Mouse (Mus musculus) stomach, embryonic 16.5 days (tissue): Measurements from ENCODE around the gene Syngap1. TPM values are rescaled to one million over a fixed set of nuclear protein-coding genes. Genes with fewer than 3 reads are reported as not detected.

Experiments used
- ATAC-seq: fragments of 200-750 bp; cut with Nextera tagmentation; 2 replicates; pipeline ENCODE4 v1.8.0; 2017; ENCODE audit warnings: moderate number of reproducible peaks, moderate TSS enrichment; ENCODE audit not compliant: insufficient read depth, low FRiP score
- H3K27ac ChIP-seq: fragments of 300-500 bp; sonication (generic); 2 replicates; pipeline ENCODE4 v1.5.1; 2014; ENCODE audit warnings: low read length
- H3K27me3 ChIP-seq: fragments of 300-500 bp; sonication (generic); 2 replicates; pipeline ENCODE4 v1.6.1; 2014; ENCODE audit warnings: low read length, control low read depth, mixed read lengths; ENCODE audit not compliant: control insufficient read depth, insufficient read depth
- H3K36me3 ChIP-seq: fragments of 300-500 bp; sonication (generic); 2 replicates; pipeline ENCODE4 v1.6.1; 2014; ENCODE audit warnings: low read length; ENCODE audit not compliant: control insufficient read depth, insufficient read depth
- H3K4me1 ChIP-seq: fragments of 300-500 bp; sonication (generic); 2 replicates; pipeline ENCODE4 v1.6.1; 2014; ENCODE audit warnings: low read length, control low read depth, mixed read lengths; ENCODE audit not compliant: control insufficient read depth, insufficient read depth
- H3K4me2 ChIP-seq: fragments of 300-500 bp; sonication (generic); 2 replicates; pipeline ENCODE4 v1.6.1; 2014; ENCODE audit warnings: low read depth, low read length, mixed read lengths
- H3K4me3 ChIP-seq: fragments of 300-500 bp; sonication (generic); replicated peaks from 2 replicates; pipeline ENCODE4 v1.5.1; 2014; ENCODE audit warnings: mild to moderate bottlenecking, low read length
- H3K9ac ChIP-seq: fragments of 300-500 bp; sonication (generic); 2 replicates; pipeline ENCODE4 v1.6.1; 2014; ENCODE audit warnings: low read length
- H3K9me3 ChIP-seq: fragments of 300-500 bp; sonication (generic); replicated peaks from 2 replicates; pipeline ENCODE4 v1.6.1; 2016; ENCODE audit warnings: low read length, control low read depth; ENCODE audit not compliant: control insufficient read depth
- WGBS: fragments of 180-500 bp; shearing (Covaris S2); extraction: QIAGEN DNeasy Blood & Tissue Kit; methylation state at CpG from one replicate; pipeline ENCODE4 v1.1.7; 2014; 5-methylcytosine and 5-hydroxymethylcytosine counted together
- polyA plus RNA-seq: library from polyadenylated mRNA; unstranded; fragments of >200 nt; fragmentation: Nextera tagmentation; extraction: Ambion mirVana; gene quantifications from 2 replicates; pipeline ENCODE4 v1.2.1, GENCODE M21; 2015

Gene Syngap1
- polyA plus RNA-seq, 1 experiment from 2014 or later = 1.6 TPM

DNA sequence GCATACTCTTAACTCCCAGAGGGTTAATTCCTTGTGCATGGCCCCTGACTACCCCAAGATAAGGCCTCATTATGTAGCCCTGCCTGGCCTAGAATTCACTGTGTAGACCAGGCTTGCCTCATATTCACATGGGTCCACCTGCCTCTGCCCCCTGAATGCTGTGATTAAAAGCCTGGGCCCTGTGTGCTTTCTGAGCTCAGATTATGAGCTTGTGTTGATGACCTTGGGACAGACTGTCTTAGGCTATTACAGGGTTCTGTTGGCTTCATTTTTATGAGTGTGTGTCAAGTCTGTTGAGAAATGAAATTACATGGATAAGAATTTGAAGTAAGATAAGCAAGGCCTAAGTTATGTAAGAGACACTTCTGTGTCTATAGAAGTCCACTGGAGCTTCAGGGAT, 49.5 kb downstream of the Syngap1 start:
- H3K4me3 ChIP-seq = no peak overlapping the region
- H3K9ac ChIP-seq = no peak overlapping the region
- no peaks in the 10 kb centered on the region for H3K4me1 ChIP-seq
- H3K27me3 ChIP-seq = no peaks in the 10 kb centered on the region
- no peaks in the 10 kb centered on the region for H3K9me3 ChIP-seq
- H3K36me3 ChIP-seq = no peaks in the 10 kb centered on the region
- no peak overlapping the region for H3K27ac ChIP-seq
- H3K4me2 ChIP-seq = no peak overlapping the region
- 0 out of 2 replicates have a peak, but pooled peaks have one; percentile 25 for ATAC-seq

DNA sequence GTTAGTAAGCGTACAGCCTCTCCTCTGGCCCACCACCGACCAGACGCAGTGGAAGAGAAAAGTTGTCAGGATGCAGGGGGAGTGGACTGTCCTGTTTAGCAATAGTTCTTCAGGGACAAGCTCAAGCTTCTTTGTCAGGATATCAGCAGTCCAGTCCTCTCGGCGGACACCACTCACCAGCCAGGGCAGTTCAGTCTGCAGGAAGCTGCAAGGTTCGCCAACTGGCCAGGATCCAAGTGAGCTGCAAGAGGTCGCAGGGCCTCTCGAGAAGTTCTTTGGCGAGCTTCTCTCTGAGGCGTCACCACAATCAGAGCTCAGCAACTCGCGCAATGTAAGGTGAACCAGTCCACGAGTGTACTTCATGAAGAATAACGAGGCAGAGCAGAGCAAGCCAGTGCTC, 53.4 kb downstream of the Syngap1 start:
- H3K9me3 ChIP-seq = no peaks in the 10 kb centered on the region
- peak overlapping the region; percentile 42 for H3K27ac ChIP-seq
- no peak overlapping the region for H3K4me3 ChIP-seq
- no peaks in the 10 kb centered on the region for H3K36me3 ChIP-seq
- no peaks in the 10 kb centered on the region for H3K27me3 ChIP-seq
- no peak for ATAC-seq
- no peak overlapping the region for H3K9ac ChIP-seq
- no peaks in the 10 kb centered on the region for H3K4me1 ChIP-seq
- no peak overlapping the region for H3K4me2 ChIP-seq
- WGBS = 63% methylated on average over 14 of the region's 14 CpGs

DNA sequence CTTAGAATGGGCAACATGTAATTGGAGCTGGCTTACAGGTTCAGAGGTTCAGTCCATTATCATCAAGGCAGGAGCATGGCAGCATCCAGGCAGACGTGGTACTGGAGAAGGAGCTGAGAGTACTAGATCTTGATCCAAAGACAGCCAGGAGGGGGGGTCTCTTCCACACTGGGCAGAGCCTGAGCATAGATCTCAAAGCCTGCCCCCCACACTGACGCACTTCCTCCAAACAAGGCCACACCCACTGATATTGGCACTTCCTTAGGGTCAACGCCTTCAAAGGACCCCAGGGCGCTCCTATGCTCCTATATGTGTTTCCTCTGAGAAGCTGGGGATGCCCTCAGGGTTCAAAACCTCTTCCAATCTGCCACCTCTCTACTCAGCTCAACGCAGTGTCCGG, 54.0 kb downstream of the Syngap1 start:
- ATAC-seq = no peak
- Histone ChIP-seq H3K27ac (peak overlapping the region; percentile 42), H3K4me3 (no peak overlapping the region), H3K9ac (no peak overlapping the region), H3K9me3 (no peaks in the 10 kb centered on the region), H3K27me3 (no peaks in the 10 kb centered on the region), H3K36me3 (no peaks in the 10 kb centered on the region), H3K4me2 (no peak overlapping the region), H3K4me1 (no peaks in the 10 kb centered on the region)
- 74% methylated on average over 6 of the region's 6 CpGs for WGBS

DNA sequence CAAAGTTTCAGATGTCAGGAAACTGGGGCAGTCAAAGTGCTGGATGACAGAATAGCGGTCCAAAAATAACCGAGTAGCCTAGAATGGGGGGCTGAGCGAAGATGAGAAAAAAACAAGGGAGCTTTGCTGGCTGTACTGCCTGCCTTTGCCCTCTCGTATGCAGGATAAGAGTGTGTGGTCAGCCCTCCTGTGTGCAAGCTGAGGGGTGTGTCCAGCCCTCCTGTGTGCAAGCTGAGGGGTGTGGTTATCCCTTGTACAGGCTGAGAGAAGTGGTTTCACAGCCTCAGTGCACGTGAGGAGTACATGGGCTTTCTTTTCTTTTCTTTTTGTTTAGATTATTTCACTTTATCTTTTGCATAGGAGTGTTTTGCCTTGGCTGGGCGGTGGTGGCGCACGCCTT, 54.5 kb downstream of the Syngap1 start:
- no peak overlapping the region for H3K4me3 ChIP-seq
- H3K9ac ChIP-seq = no peak overlapping the region
- H3K4me1 ChIP-seq = no peaks in the 10 kb centered on the region
- ATAC-seq = peak; percentile 65; the same call in 1 of the 2 replicates
- WGBS = 53% methylated on average over 8 of the region's 8 CpGs
- no peaks in the 10 kb centered on the region for H3K36me3 ChIP-seq
- no peak overlapping the region for H3K27ac ChIP-seq
- H3K4me2 ChIP-seq = no peak overlapping the region
- no peaks in the 10 kb centered on the region for H3K27me3 ChIP-seq
- H3K9me3 ChIP-seq = no peaks in the 10 kb centered on the region

DNA sequence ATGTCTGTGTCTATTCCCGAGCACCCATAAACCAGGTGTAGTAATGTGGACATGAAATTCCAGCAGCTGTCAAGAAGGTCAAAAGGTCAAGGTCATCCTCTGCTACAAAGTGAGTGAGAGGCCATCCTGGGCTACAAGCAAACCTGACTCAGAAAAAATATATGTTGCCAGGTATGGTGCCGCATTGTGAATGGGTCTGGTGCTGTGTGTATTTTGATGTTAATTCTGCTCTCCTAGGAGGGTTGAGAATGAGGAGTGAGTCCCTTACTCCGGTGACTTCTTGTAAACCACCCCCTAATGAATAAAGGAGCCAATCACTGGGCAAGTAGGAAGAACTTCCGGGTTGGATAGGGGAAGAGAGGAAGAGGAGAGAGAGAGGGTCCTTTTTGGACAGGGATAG, 56.6 kb downstream of the Syngap1 start:
- 77% methylated on average over 4 of the region's 4 CpGs for WGBS
- Histone ChIP-seq H3K9ac (no peak overlapping the region), H3K4me3 (no peak overlapping the region), H3K9me3 (no peaks in the 10 kb centered on the region), H3K27me3 (no peaks in the 10 kb centered on the region), H3K4me2 (no peak overlapping the region), H3K27ac (no peak overlapping the region), H3K36me3 (no peaks in the 10 kb centered on the region), H3K4me1 (no peaks in the 10 kb centered on the region)
- no peak for ATAC-seq

GRCm38 (mm10) chr17:26998283-26998682, 57.2 kb downstream of the Syngap1 start:
- ATAC-seq = no peak
- Histone ChIP-seq H3K36me3 (no peaks in the 10 kb centered on the region), H3K4me2 (no peak overlapping the region), H3K4me3 (no peak overlapping the region), H3K9me3 (no peaks in the 10 kb centered on the region), H3K9ac (no peak overlapping the region), H3K27ac (no peak overlapping the region), H3K27me3 (no peaks in the 10 kb centered on the region), H3K4me1 (no peaks in the 10 kb centered on the region)
- 79% methylated on average over 15 of the region's 15 CpGs for WGBS

DNA sequence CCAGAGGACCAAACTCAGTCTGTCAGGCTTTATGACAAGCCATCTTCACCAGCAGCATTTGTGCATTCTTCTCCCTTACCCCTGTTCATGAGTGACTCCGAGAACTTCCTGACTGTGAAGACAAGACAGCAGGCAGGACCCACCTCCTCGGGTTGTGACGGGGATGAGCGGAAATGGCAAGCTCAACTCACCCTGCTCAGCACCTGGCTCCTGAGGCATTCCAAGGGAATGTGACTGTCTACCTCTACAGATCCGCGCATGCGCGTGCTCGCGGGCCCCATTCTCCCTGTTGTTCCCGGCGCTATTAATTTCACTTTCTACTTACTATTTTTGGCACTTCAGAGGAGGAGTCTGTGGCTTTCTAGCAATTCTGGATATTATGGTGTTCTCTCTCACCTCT, 58.9 kb downstream of the Syngap1 start:
- no peaks in the 10 kb centered on the region for H3K4me1 ChIP-seq
- no peak overlapping the region for H3K4me3 ChIP-seq
- WGBS = 73% methylated on average over 12 of the region's 12 CpGs
- no peak for ATAC-seq
- no peak overlapping the region for H3K4me2 ChIP-seq
- H3K27me3 ChIP-seq = no peaks in the 10 kb centered on the region
- H3K9ac ChIP-seq = 0 out of 2 replicates have a peak overlapping the region, but pooled peaks have one; percentile 35
- H3K9me3 ChIP-seq = no peaks in the 10 kb centered on the region
- no peaks in the 10 kb centered on the region for H3K36me3 ChIP-seq
- H3K27ac ChIP-seq = no peak overlapping the region

- Histone ChIP-seq H3K4me3 (no peak overlapping the region), H3K36me3 (no peaks in the 10 kb centered on the region), H3K4me2 (no peak overlapping the region), H3K4me1 (no peaks in the 10 kb centered on the region), H3K27me3 (no peaks in the 10 kb centered on the region), H3K27ac (no peak overlapping the region), H3K9ac (no peak overlapping the region), H3K9me3 (no peaks in the 10 kb centered on the region)
- no peak for ATAC-seq
- WGBS = 77% methylated on average over 7 of the region's 7 CpGs
Observed at GRCm38 (mm10) chr17:27001151-27001550, 60.1 kb downstream of the Syngap1 start.

DNA sequence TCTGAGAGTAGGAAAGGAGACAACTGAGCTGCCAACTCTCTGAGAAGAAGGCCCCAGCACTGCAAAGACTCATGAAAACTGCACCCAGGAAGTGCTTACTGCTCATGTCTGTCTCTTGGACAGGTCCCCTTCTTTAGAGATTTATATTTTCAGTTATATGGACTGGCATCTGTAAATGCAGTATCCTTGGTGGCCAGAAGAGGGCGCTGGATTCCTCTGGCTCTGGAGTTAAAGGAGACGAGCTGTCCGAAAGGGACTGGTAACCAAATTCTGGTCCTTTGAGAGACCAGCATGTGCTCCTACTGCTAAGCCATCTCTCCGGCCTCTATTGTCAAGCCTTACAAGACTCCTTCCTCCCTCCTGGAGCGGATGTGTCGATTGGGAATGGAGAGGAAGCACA, 60.8 kb downstream of the Syngap1 start:
- Histone ChIP-seq H3K4me2 (no peak overlapping the region), H3K27ac (no peak overlapping the region), H3K9ac (no peak overlapping the region), H3K4me1 (no peaks in the 10 kb centered on the region), H3K4me3 (no peak overlapping the region), H3K9me3 (no peaks in the 10 kb centered on the region), H3K36me3 (no peaks in the 10 kb centered on the region), H3K27me3 (no peaks in the 10 kb centered on the region)
- no peak for ATAC-seq
- WGBS = 43% methylated on average over 6 of the region's 6 CpGs

DNA sequence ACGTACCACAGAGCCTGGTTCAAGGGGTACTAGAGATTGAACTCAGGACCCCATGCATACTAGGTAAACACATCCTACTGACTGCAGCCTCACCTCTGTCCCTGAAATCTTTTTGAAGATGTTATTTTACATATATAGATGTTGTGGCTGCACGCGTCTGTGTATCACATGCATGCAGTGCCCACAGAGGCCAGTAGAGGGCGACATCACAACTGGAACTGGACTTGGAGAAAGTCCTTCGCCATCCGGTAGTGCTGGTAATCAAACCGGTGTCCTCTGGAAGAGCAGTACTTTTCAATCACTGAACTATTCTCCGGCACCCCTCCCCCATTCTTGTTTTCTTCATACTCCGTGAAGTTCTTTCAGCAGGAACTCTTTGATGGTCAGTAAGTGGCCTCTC, 63.4 kb downstream of the Syngap1 start:
- Histone ChIP-seq H3K36me3 (no peaks in the 10 kb centered on the region), H3K9me3 (no peaks in the 10 kb centered on the region), H3K27me3 (no peaks in the 10 kb centered on the region), H3K4me2 (no peak overlapping the region), H3K4me3 (no peak overlapping the region), H3K4me1 (no peaks in the 10 kb centered on the region), H3K9ac (no peak overlapping the region), H3K27ac (no peak overlapping the region)
- ATAC-seq = no peak
- 35% methylated on average over 9 of the region's 9 CpGs for WGBS
